Mouse (Mus musculus) heart, embryonic 11.5 days (tissue): ENCODE data around the gene Svs3b. TPM values are rescaled to one million over a fixed set of nuclear protein-coding genes. Genes with fewer than 3 reads are reported as not detected.
"Not testable (repeated sequence)": the region's sequence is repeated elsewhere in the genome, so short reads cannot be mapped to it uniquely, and the experiment has no call there.

Experiments
- ATAC-seq: fragments of 200-750 bp; cut with Nextera tagmentation; replicated peaks from 2 replicates; pipeline ENCODE4 v1.8.0; 2017; ENCODE audit warnings: moderate library complexity; ENCODE audit not compliant: insufficient number of reproducible peaks, low FRiP score, low TSS enrichment
- H3K27ac ChIP-seq: fragments of 300-500 bp; sonication (generic); 2 replicates; pipeline ENCODE4 v1.5.1; 2014; ENCODE audit warnings: mild to moderate bottlenecking, low read depth, low read length
- H3K27me3 ChIP-seq: fragments of 300-500 bp; sonication (generic); 2 replicates; pipeline ENCODE4 v1.6.1; 2014; ENCODE audit warnings: mild to moderate bottlenecking, low read length, mixed read lengths; ENCODE audit not compliant: control insufficient read depth, insufficient read depth
- H3K36me3 ChIP-seq: fragments of 300-500 bp; sonication (generic); 2 replicates; pipeline ENCODE4 v1.6.1; 2014; ENCODE audit warnings: mild to moderate bottlenecking, low read length, moderate library complexity, mixed read lengths; ENCODE audit not compliant: control insufficient read depth, insufficient read depth
- H3K4me1 ChIP-seq: fragments of 300-500 bp; sonication (generic); 2 replicates; pipeline ENCODE4 v1.6.1; 2014; ENCODE audit warnings: low read length; ENCODE audit not compliant: control insufficient read depth, insufficient read depth
- H3K4me2 ChIP-seq: fragments of 300-500 bp; sonication (generic); 2 replicates; pipeline ENCODE4 v1.6.1; 2014; ENCODE audit warnings: mild to moderate bottlenecking, moderate library complexity
- H3K4me3 ChIP-seq: fragments of 300-500 bp; sonication (generic); 2 replicates; pipeline ENCODE4 v1.5.1; 2014; ENCODE audit warnings: low read depth, low read length
- H3K9ac ChIP-seq: fragments of 300-500 bp; sonication (generic); 2 replicates; pipeline ENCODE4 v1.6.1; 2014; ENCODE audit warnings: mild to moderate bottlenecking, low read depth, low read length, moderate library complexity
- H3K9me3 ChIP-seq: fragments of 300-500 bp; sonication (generic); replicated peaks from 2 replicates; pipeline ENCODE4 v1.6.1; 2016; ENCODE audit warnings: low read length; ENCODE audit not compliant: control insufficient read depth
- WGBS: fragments of 180-500 bp; shearing (Covaris S2); extraction: QIAGEN DNeasy Blood & Tissue Kit; methylation state at CpG from one replicate; pipeline ENCODE4 v1.1.7; 2014; ENCODE audit not compliant: insufficient replicate concordance; 5-methylcytosine and 5-hydroxymethylcytosine counted together
- polyA plus RNA-seq: library from polyadenylated mRNA; unstranded; fragments of >200 nt; fragmentation: Nextera tagmentation; extraction: Ambion mirVana; gene quantifications from 2 replicates; pipeline ENCODE4 v1.2.1, GENCODE M21; 2014

Gene Svs3b
- polyA plus RNA-seq, 1 experiment from 2014 or later = not detected

- 74% methylated on average over 4 of the region's 4 CpGs for WGBS
- Histone ChIP-seq H3K4me3 (no peak overlapping the region), H3K4me2 (no peak overlapping the region), H3K36me3 (no peaks in the 10 kb centered on the region), H3K27ac (no peak overlapping the region), H3K9ac (no peak overlapping the region), H3K27me3 (no peaks in the 10 kb centered on the region), H3K4me1 (no peaks in the 10 kb centered on the region), H3K9me3 (no peaks in the 10 kb centered on the region)
- no peak for ATAC-seq
Measured at GRCm38 (mm10) chr2:164210892-164211291, 45.5 kb downstream of the Svs3b start.

- Histone ChIP-seq H3K9ac (no peak overlapping the region), H3K4me3 (no peak overlapping the region), H3K9me3 (no peaks in the 10 kb centered on the region), H3K27me3 (no peaks in the 10 kb centered on the region), H3K4me1 (no peaks in the 10 kb centered on the region), H3K27ac (no peak overlapping the region), H3K4me2 (no peak overlapping the region), H3K36me3 (no peaks in the 10 kb centered on the region)
- ATAC-seq = no peak
- 51% methylated on average over 4 of the region's 4 CpGs for WGBS
Measured at GRCm38 (mm10) chr2:164206676-164207075, 49.8 kb downstream of the Svs3b start.

- WGBS = 88% methylated on average over 10 of the region's 10 CpGs
- not testable (repeated sequence) for ATAC-seq, H3K9me3 ChIP-seq
Measured at GRCm38 (mm10) chr2:164206011-164206410, 50.4 kb downstream of the Svs3b start.

More at GRCm38 (mm10) chr2:164206011-164206410, 50.4 kb downstream of the Svs3b start:
- H3K27ac ChIP-seq, H3K36me3 ChIP-seq, H3K4me1 ChIP-seq, H3K4me2 ChIP-seq, H3K9ac ChIP-seq, H3K27me3 ChIP-seq, H3K4me3 ChIP-seq: not testable (repeated sequence)

Other genes with a start within 250 kb of the Svs3b start
- 0.61 and 0.66 TPM in 2 replicates for gene Pabpc1l, start 231.2 kb downstream of the Svs3b start, polyA plus RNA-seq
- gene Stk4, start 186.3 kb downstream of the Svs3b start, polyA plus RNA-seq = 20.8 and 21.4 TPM in 2 replicates
- 56.7 and 59.1 TPM in 2 replicates for gene Tomm34, start 185.5 kb downstream of the Svs3b start, polyA plus RNA-seq
- 0.13 TPM in 1 of 2 replicates, not detected in the other for gene Kcns1, start 85.5 kb downstream of the Svs3b start, polyA plus RNA-seq
- not detected in 2 replicates for gene Wfdc5, start 73.9 kb downstream of the Svs3b start, polyA plus RNA-seq
- gene Wfdc12, start 66.0 kb downstream of the Svs3b start, polyA plus RNA-seq = not detected in 2 replicates
- gene Wfdc15a, start 56.5 kb downstream of the Svs3b start, polyA plus RNA-seq = not detected in 2 replicates
- gene Wfdc15b, start 35.0 kb downstream of the Svs3b start, polyA plus RNA-seq = not detected in 2 replicates
- gene Svs2, start 18.2 kb downstream of the Svs3b start, polyA plus RNA-seq = not detected in 2 replicates
- gene Svs4, start 21.8 kb upstream of the Svs3b start, polyA plus RNA-seq = not detected in 2 replicates
- gene Svs3a, start 32.6 kb upstream of the Svs3b start, polyA plus RNA-seq = not detected in 2 replicates
- not detected in 2 replicates for gene Svs6, start 60.1 kb upstream of the Svs3b start, polyA plus RNA-seq
- gene Svs5, start 76.1 kb upstream of the Svs3b start, polyA plus RNA-seq = not detected in 2 replicates
- gene Slpi, start 132.5 kb upstream of the Svs3b start, polyA plus RNA-seq = 0.39 and 0.97 TPM in 2 replicates
- gene Rbpjl, start 146.5 kb upstream of the Svs3b start, polyA plus RNA-seq = 0.06 and 0.19 TPM in 2 replicates
- 0.34 and 0.77 TPM in 2 replicates for gene Matn4, start 148.5 kb upstream of the Svs3b start, polyA plus RNA-seq
- 33.9 and 34.6 TPM in 2 replicates for gene Sdc4, start 187.2 kb upstream of the Svs3b start, polyA plus RNA-seq
- gene Sys1, start 200.3 kb upstream of the Svs3b start, polyA plus RNA-seq = 37.0 and 42.3 TPM in 2 replicates
- 4.8 and 8.4 TPM in 2 replicates for gene Gm20458, start 204.3 kb upstream of the Svs3b start, polyA plus RNA-seq
- not detected in 2 replicates for gene Trp53tg5, start 217.1 kb upstream of the Svs3b start, polyA plus RNA-seq
- gene Dbndd2, start 229.5 kb upstream of the Svs3b start, polyA plus RNA-seq = 16.5 and 21.9 TPM in 2 replicates
- gene Pigt, start 240.9 kb upstream of the Svs3b start, polyA plus RNA-seq = 63.0 and 66.0 TPM in 2 replicates